Mouse (Mus musculus) hindbrain, embryonic 11.5 days (tissue): Measurements from ENCODE around the gene Klra9. TPM values are rescaled to one million over a fixed set of nuclear protein-coding genes. Genes with fewer than 3 reads are reported as not detected.
"Not testable (repeated sequence)": the region's sequence is repeated elsewhere in the genome, so short reads cannot be mapped to it uniquely, and the experiment has no call there.

ENCODE experiments used
- ATAC-seq: fragments of 200-750 bp; cut with Nextera tagmentation; 2 replicates; pipeline ENCODE4 v1.8.0; 2017; ENCODE audit warnings: mild to moderate bottlenecking, moderate TSS enrichment, moderate library complexity; ENCODE audit not compliant: low FRiP score
- DNase-seq: peaks from one replicate; pipeline ENCODE4 v3.0.0-alpha.2; 2015; ENCODE audit warnings: low spot score
- H3K27ac ChIP-seq: fragments of 300-500 bp; sonication (generic); 2 replicates; pipeline ENCODE4 v1.5.1; 2014; ENCODE audit warnings: mild to moderate bottlenecking, low read depth, low read length
- H3K27me3 ChIP-seq: fragments of 300-500 bp; sonication (generic); 2 replicates; pipeline ENCODE4 v1.6.1; 2014; ENCODE audit warnings: mild to moderate bottlenecking, low read length, moderate library complexity, mixed read lengths; ENCODE audit not compliant: control insufficient read depth, insufficient read depth
- H3K36me3 ChIP-seq: fragments of 300-500 bp; sonication (generic); 2 replicates; pipeline ENCODE4 v1.6.1; 2014; ENCODE audit warnings: mild to moderate bottlenecking, low read length, moderate library complexity, mixed read lengths; ENCODE audit not compliant: control insufficient read depth, insufficient read depth
- H3K4me1 ChIP-seq: fragments of 300-500 bp; sonication (generic); replicated peaks from 2 replicates; pipeline ENCODE4 v1.6.1; 2014; ENCODE audit warnings: low read length, mixed read lengths; ENCODE audit not compliant: control insufficient read depth, insufficient read depth
- H3K4me2 ChIP-seq: fragments of 300-500 bp; sonication (generic); replicated peaks from 2 replicates; pipeline ENCODE4 v1.6.1; 2014; ENCODE audit warnings: mild to moderate bottlenecking, low read depth, low read length
- H3K4me3 ChIP-seq: fragments of 300-500 bp; sonication (generic); 2 replicates; pipeline ENCODE4 v1.5.1; 2014; ENCODE audit warnings: low read depth, low read length
- H3K9ac ChIP-seq: fragments of 300-500 bp; sonication (generic); 2 replicates; pipeline ENCODE4 v1.6.1; 2014; ENCODE audit warnings: low read depth, low read length
- H3K9me3 ChIP-seq: fragments of 300-500 bp; sonication (generic); 2 replicates; pipeline ENCODE4 v1.6.1; 2016; ENCODE audit warnings: low read length; ENCODE audit not compliant: control insufficient read depth
- WGBS: fragments of 180-500 bp; shearing (Covaris S2); extraction: QIAGEN DNeasy Blood & Tissue Kit; methylation state at CpG from one replicate; pipeline ENCODE4 v1.1.7; 2014; 5-methylcytosine and 5-hydroxymethylcytosine counted together
- polyA plus RNA-seq: library from polyadenylated mRNA; unstranded; fragments of >200 nt; fragmentation: Nextera tagmentation; extraction: Ambion mirVana; gene quantifications from 2 replicates; pipeline ENCODE4 v1.2.1, GENCODE M21; 2014

Klra9 gene
- polyA plus RNA-seq = not detected in 2 replicates

- not testable (repeated sequence) for H3K4me2 ChIP-seq
Measured at GRCm38 (mm10) chr6:130193012-130193411, at the start of gene Klra9. Klra9 (minus strand) TSS chr6:130193112.

DNA sequence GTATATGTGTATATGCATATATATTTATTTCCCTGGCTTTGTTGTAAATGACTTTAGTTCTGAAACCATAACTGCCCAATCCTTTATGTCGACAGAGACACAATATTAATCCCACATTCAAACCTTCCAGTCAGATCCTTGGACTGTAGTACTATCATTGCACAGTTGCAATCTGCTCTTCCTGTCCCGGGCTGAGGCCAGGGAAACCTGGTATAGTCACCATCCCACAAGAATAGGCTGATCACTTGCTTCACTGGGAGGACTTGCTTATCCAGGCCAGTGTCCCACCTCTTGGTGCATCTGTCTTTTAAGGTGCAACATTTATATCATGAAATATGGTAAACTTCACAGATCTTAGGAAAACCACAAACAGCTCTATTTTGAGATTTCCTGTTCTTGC lies 44.6 kb upstream of the Klra9 start:
- no peaks in the 10 kb centered on the region for H3K9me3 ChIP-seq
- 80% methylated on average over 2 of the region's 2 CpGs for WGBS

More at GRCm38 (mm10) chr6:130193012-130193411, at the start of gene Klra9:
- DNase-seq, H3K27me3 ChIP-seq, H3K9ac ChIP-seq, H3K4me3 ChIP-seq, H3K27ac ChIP-seq, H3K36me3 ChIP-seq, ATAC-seq, H3K4me1 ChIP-seq, H3K9me3 ChIP-seq: not testable (repeated sequence)
- WGBS = 75% methylated on average over 3 of the region's 3 CpGs

DNA sequence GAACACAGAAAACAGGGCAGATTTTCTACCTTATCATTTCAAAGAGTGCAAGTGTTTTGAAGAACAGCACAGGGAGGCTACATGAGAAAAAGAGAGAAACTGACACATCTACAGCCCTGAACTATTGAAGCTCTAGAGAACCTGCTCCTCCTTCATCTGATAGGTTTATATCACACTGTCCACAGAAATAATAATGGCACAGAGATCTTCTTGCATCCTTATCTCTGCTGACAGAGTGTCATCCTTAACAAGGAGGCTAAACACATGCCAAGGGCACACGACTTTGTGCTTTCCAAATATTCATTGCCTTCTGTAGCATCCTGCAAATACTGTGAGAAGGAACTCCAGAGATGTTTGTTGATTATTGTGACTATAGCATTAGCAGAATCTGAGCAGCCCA lies 43.7 kb upstream of the Klra9 start:
- Histone ChIP-seq H3K4me2 (no peak overlapping the region), H3K4me3 (no peak overlapping the region), H3K9me3 (no peaks in the 10 kb centered on the region), H3K27me3 (no peaks in the 10 kb centered on the region), H3K27ac (no peak overlapping the region), H3K36me3 (no peaks in the 10 kb centered on the region), H3K4me1 (no peaks in the 10 kb centered on the region), H3K9ac (no peak overlapping the region)
- WGBS = 70% methylated on average over 1 of the region's 1 CpGs
- DNase-seq (no peak), ATAC-seq (no peak)

More for the DNA sequence above, 44.6 kb upstream of the Klra9 start:
- no peaks in the 10 kb centered on the region for H3K4me1 ChIP-seq
- DNase-seq = no peak
- no peak overlapping the region for H3K27ac ChIP-seq
- no peak overlapping the region for H3K4me3 ChIP-seq
- H3K9ac ChIP-seq = no peak overlapping the region
- ATAC-seq = no peak
- no peak overlapping the region for H3K4me2 ChIP-seq
- H3K36me3 ChIP-seq = no peaks in the 10 kb centered on the region
- H3K27me3 ChIP-seq = no peaks in the 10 kb centered on the region

DNA sequence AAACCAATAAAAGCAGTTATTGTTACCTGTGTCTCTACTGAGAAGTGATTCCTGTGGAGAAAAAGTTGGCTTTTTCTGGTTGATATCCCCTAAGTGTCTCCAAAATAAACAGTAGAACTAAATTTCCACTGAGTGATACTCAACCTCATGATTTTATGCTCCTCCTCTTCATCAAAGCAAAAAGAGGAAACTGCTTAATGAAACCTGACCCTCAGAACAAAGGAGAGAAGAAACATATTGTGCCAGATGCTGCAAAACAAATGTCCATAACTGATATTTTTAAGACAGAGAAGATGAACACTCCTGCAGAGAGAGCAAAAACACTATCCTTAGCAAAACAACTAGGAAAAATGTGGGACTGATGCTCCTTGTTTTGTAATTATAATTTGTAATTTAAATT lies 40.3 kb upstream of the Klra9 start, which contains the start of gene Klra7:
TSS of gene Klra7 (minus strand) at position 101 of the 400 bp plus-strand sequence.
- no peak within 1 kb of the TSS for H3K27ac ChIP-seq
- H3K9ac ChIP-seq = no peak within 1 kb of the TSS
- H3K4me2 ChIP-seq = no peak within 1 kb of the TSS
- H3K36me3 ChIP-seq = no peaks in the 10 kb centered on the region
- H3K9me3 ChIP-seq = no peaks in the 10 kb centered on the region
- no peak for ATAC-seq
- H3K4me1 ChIP-seq = no peaks in the 10 kb centered on the region
- H3K4me3 ChIP-seq = no peak within 1 kb of the TSS
- DNase-seq = no peak
- no peaks in the 10 kb centered on the region for H3K27me3 ChIP-seq

DNA sequence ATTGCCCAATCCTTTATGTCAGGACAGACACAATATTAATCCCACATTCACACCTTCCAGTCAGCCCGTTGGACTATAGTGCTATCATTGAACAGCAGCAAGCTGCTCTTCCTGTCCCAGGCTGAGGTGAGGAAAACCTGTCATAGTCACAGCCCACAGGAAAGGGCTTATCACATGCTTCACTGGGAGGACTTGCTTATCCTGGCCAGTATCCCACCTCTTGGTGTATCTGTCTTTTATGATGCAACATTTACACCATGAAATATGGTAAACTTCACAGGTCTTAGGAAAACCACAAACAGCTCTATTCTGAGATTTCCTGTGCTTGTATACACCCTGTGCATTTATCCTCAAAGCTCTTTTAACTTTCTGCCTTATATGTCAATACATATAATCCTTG lies 4.5 kb upstream of the Klra9 start:
- not testable (repeated sequence) for H3K9ac ChIP-seq, H3K4me1 ChIP-seq, H3K9me3 ChIP-seq, H3K36me3 ChIP-seq, DNase-seq, H3K27ac ChIP-seq, H3K4me3 ChIP-seq, H3K4me2 ChIP-seq, ATAC-seq, H3K27me3 ChIP-seq
- WGBS = 77% methylated on average over 1 of the region's 1 CpGs

- not testable (repeated sequence) for H3K27ac ChIP-seq, DNase-seq, H3K4me3 ChIP-seq, ATAC-seq, H3K4me2 ChIP-seq, H3K9ac ChIP-seq, H3K9me3 ChIP-seq, H3K4me1 ChIP-seq, H3K27me3 ChIP-seq, H3K36me3 ChIP-seq
- 81% methylated on average over 4 of the region's 4 CpGs for WGBS
Measured at GRCm38 (mm10) chr6:130129798-130130197, 63.1 kb downstream of the Klra9 start, which contains the start of gene Klra8. Klra8 (minus strand) TSS chr6:130129898.

Other genes with a start within 250 kb of the Klra9 start
- not detected in 2 replicates for gene Klra6, start 166.2 kb downstream of the Klra9 start, polyA plus RNA-seq
- gene Klra4, start 125.8 kb downstream of the Klra9 start, polyA plus RNA-seq = not detected in 2 replicates
- gene Klra8, start 63.2 kb downstream of the Klra9 start, polyA plus RNA-seq = not detected in 2 replicates
- not detected in 2 replicates for gene Klra7, start 40.2 kb upstream of the Klra9 start, polyA plus RNA-seq
- gene Klra10, start 88.8 kb upstream of the Klra9 start, polyA plus RNA-seq = not detected in 2 replicates
- gene Klra3, start 144.5 kb upstream of the Klra9 start, polyA plus RNA-seq = not detected in 2 replicates
- not detected in 2 replicates for gene Klra1, start 193.8 kb upstream of the Klra9 start, polyA plus RNA-seq